Mouse (Mus musculus): ENCODE data around the gene Asb15.

Gene Asb15

GRCm38 (mm10) chr6:24564886-24565285 lies 36.9 kb downstream of the Asb15 start:
- no peak for DNase-seq (ENCODE audit: low read depth, low spot score)

DNA sequence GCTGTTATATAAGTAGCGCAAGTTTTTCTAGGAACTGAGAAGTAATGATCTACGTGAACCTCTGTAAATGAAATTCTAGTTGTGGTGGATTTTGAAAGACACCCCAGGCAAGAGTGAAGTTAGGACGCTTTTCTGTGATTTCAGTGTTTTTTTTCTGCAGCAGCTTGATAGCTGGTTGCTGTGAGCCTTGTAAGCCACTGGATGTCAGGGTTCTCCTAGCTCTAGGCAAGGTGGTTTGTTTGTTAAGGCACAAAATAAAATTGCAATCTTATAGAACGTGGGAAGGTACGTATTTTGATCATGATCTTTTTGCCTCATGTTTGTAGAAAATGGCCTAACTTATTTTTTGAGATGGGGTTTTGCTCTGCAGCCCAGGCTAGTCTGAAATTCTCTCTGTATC lies 41.0 kb downstream of the Asb15 start:
- no peak for DNase-seq (ENCODE audit: low read depth, low spot score)

DNA sequence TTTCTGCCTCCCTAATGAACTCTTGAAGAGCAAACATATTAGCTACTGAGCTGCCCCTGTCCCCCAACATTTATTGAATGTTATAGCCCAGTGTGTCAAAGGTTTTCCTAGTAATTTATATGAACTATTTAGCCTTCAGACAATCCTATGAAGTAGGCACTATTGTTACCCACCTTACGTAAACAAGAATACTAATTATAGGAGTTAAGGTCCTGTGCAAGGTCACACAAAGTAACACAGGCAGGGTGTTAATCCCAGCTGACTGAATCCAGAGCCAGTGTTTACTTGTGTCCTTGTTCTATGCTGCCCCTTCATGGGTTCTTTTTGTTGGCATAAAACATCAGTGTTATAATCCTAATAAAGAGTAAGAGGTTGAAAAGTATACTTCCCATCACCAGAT lies 41.8 kb downstream of the Asb15 start:
- DNase-seq (ENCODE audit: low read depth, low spot score): no peak

- DNase-seq (ENCODE audit: low read depth, low spot score): no peak
These were observed 42.3 kb downstream of the Asb15 start for GRCm38 (mm10) chr6:24570278-24570677.

- no peak for DNase-seq (ENCODE audit: low read depth, low spot score)
These were observed 43.2 kb downstream of the Asb15 start for GRCm38 (mm10) chr6:24571126-24571525.

DNA sequence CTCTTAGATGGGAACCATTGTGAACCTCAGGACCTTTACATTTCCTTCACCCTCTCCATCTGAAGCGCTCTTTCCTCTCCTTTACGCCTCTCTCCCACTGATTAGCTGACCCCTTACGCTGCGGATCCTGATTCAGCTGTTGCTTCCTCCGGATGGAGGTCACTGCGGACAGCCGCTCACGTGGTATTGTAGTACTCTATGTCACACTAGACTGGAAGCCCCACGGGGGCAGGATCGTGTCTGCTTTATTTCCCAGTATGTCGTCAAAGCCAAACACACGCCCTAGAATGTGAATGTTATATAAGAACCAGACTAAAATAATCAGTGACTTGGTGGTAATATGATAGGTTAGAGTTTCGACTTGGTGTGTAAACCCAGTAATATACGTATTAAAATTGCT lies 44.5 kb downstream of the Asb15 start:
- no peak for DNase-seq (ENCODE audit: low read depth, low spot score)

- no peak for DNase-seq (ENCODE audit: low read depth, low spot score)
These were observed 45.4 kb downstream of the Asb15 start for GRCm38 (mm10) chr6:24573319-24573718.

GRCm38 (mm10) chr6:24583456-24583855 lies 55.5 kb downstream of the Asb15 start:
- no peak for DNase-seq (ENCODE audit: low read depth, low spot score)

- no peak for DNase-seq (ENCODE audit: low read depth, low spot score)
These were observed 57.7 kb downstream of the Asb15 start for GRCm38 (mm10) chr6:24585431-24586310.

GRCm38 (mm10) chr6:24586885-24587284 lies 58.9 kb downstream of the Asb15 start:
- no peak for DNase-seq (ENCODE audit: low read depth, low spot score)

DNA sequence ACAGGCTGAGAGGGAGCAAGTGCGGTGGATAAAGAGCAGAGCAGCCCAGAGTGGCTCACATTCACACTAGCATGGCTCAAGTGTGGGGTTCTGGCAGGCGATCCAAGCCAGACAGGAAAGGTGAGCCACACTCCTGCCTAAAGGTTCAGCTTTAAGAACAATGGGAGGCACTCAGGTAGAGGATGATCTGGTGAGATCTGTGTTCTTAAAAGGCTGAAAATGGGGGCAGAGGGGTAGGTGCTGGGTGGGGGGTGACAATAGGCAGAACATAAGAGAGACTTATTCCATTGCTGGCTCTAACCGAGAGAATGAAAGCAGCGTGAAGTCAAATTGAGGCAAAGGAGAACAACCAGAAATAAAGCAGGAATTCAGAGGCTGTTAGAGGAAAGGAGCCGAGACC lies 62.3 kb downstream of the Asb15 start:
- no peak for DNase-seq (ENCODE audit: low read depth, low spot score)

- DNase-seq (ENCODE audit: low read depth, low spot score): no peak
These were observed 63.7 kb downstream of the Asb15 start for GRCm38 (mm10) chr6:24591525-24592218.

DNA sequence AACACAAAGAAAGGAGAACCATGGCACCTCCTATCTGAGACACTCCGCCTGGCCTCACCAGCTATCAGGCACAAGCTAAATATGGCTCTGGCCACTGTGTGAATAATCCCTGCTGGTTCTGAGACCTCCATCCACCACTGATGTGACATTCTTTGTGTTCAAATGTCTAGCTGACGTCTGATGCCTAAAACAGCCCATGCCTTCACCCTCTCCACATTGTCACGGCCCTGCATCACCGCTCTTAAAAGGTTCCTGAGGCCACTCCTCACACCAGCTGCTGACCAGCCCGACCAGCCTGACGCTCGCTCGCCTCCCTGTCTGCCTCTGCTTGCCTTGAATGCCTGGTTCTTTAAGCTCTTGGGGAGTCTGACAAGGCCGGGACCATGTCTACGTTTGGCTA lies 69.6 kb downstream of the Asb15 start, which contains the start of gene Lmod2:
Gene Lmod2, plus strand, starts transcription at position 263 of the 400 bp plus-strand sequence.
- DNase-seq (ENCODE audit: low read depth, low spot score): no peak

DNA sequence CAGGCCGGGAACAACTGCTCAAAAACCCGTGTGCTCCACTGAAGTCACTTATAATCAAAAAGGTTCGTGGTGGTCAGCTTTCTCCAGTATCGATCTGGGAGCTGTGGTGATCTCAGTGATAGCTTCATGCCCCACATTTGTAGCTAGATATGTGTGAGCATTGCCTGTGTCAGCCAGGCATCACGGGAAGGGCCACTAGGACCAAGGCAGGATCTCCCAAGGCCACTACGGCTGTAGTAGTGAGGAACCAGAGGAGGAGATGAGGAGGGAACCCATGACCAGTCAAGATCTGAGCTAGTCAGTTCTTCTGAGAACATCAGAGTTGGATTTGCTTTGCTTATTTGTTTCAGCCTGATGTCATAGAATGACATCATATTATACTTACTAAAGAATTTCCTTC lies 71.2 kb downstream of the Asb15 start:
- no peak for DNase-seq (ENCODE audit: low read depth, low spot score)

DNA sequence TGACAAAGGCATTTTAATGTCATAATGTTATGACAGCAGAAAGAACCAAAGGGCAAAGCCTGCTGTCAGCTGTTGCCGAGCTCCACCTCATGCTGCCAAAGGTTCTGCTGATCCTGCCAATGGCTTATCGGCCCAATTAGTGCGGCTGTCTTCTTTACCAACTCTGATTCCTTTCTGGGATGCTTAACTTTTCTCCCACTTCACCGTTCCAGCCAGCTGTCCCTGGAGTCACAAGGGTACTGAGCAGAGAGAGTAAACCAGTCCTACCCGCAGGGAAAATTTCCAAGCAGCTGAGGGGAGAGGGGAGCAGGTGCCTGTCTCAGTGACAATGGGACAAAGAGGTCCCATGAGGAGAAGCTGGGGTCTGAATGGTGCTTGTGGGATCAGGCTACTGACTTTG lies 71.7 kb downstream of the Asb15 start:
- no peak for DNase-seq (ENCODE audit: low read depth, low spot score)

DNA sequence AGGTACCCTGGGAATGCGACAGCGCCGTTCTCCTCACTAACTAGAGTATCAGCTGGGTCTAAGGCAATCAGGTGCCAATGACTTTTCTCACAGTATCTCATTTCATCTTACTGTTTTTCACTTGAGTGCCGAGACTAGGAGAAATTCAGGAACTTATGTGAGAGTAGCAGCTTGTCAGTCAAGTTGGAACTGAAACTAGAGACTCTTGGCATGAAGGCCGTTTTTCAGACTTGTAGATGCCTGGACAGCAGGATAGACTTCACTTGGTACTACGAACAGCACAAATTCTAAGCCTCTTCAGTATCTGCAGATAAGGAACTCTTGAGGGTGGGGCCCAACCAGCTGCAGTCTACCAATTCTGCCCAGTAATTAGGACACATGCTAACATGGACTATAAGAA lies 72.2 kb downstream of the Asb15 start:
- DNase-seq (ENCODE audit: low read depth, low spot score): no peak

GRCm38 (mm10) chr6:24600726-24601125 lies 72.8 kb downstream of the Asb15 start:
- no peak for DNase-seq (ENCODE audit: low read depth, low spot score)

- DNase-seq (ENCODE audit: low read depth, low spot score): no peak
These were observed 73.7 kb downstream of the Asb15 start for GRCm38 (mm10) chr6:24601668-24602067.

GRCm38 (mm10) chr6:24602351-24602750 lies 74.4 kb downstream of the Asb15 start:
- no peak for DNase-seq (ENCODE audit: low read depth, low spot score)

DNA sequence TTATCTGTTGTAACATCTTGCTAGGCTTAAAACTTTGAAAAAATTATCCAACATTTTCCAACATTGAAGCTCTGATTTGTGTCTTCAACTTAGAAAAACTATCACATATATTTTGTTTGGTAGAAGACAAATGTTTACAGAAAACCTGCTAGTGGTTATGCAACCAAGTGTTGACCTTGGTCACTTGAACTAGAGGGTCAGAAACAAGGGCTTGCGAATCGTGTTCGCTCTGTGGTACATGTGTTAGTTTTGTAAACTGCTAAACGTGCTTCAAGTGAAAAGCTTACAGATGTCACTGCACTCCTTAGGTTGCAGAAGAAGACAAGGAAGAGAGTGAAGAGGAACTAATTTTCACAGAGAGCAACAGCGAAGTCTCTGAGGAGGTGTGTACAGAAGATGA lies 75.0 kb downstream of the Asb15 start:
- no peak for DNase-seq (ENCODE audit: low read depth, low spot score)

DNA sequence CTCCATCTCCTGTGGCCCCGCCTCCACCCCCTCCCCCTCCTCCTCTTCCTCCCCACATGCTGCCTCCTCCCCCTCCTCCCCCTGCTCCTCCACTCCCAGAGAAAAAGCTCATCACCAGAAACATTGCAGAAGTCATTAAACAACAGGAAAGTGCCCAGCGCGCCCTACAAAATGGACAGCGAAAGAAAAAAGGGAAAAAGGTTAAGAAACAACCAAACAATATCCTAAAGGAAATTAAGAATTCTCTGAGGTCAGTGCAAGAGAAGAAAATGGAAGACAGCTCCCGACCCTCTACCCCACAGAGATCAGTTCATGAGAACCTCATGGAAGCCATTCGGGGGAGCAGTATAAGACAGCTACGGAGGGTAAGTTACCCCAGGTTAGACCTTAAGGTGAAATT lies 76.3 kb downstream of the Asb15 start:
- DNase-seq (ENCODE audit: low read depth, low spot score): no peak

- DNase-seq (ENCODE audit: low read depth, low spot score): no peak
These were observed 77.7 kb downstream of the Asb15 start for GRCm38 (mm10) chr6:24605631-24606030.

GRCm38 (mm10) chr6:24606512-24606911 lies 78.6 kb downstream of the Asb15 start:
- DNase-seq (ENCODE audit: low read depth, low spot score): no peak

Measured in forelimb bud, embryonic 11.5 days (tissue).